Mouse (Mus musculus) testis, postnatal 10 days (tissue): Measurements from ENCODE around the gene Sv2c.

Source experiments
- DNase-seq: peaks from one replicate; pipeline ENCODE4 v3.0.0; 2021; ENCODE audit warnings: low spot score

Sv2c gene

GRCm38 (mm10) chr13:95944621-95945020 lies 187.8 kb downstream of the Sv2c start:
- DNase-seq: no peak

DNA sequence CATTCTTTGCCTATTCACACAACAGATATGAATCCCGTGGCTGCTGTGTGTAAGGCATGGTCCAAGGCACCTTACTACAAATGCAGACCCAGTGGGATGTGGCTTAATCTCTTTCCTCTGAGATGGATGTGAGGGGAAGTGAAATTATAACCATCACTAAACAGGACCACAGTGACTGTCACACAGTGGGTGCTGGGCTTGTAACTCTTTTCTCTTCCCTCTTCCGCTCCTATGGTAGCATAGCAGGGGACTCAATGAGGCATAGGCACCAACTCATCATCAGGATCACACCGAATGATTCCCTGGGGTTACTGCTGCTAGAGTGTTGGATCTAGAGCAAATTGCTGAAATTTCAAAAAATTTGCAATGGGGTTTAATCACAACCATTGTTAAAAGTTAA lies 188.5 kb downstream of the Sv2c start:
- DNase-seq: no peak

GRCm38 (mm10) chr13:95942587-95942986 lies 189.8 kb downstream of the Sv2c start:
- no peak for DNase-seq

GRCm38 (mm10) chr13:95941861-95942260 lies 190.5 kb downstream of the Sv2c start:
- no peak for DNase-seq

GRCm38 (mm10) chr13:95940811-95941210 lies 191.6 kb downstream of the Sv2c start:
- no peak for DNase-seq

GRCm38 (mm10) chr13:95924201-95924621 lies 208.2 kb downstream of the Sv2c start:
- peak; percentile 7 for DNase-seq

DNA sequence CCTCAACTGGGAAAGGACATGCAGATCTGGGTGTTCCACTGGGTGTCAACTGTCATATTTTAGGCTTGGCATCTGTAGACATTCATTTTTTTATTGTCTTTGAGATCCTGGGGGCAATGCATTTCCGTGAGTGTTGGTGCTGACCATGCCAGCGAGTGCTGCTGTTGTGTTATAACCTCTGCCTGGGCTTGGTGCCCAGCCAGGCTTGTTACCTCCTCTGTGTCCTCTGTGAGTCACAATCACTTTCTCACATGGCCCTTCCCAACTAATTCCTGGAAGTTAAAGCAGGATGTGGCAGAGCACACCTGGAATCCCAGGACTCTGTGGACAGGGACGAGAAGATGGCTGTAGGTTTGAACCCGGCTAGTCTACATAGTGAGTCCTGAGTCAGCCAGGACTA lies 209.8 kb downstream of the Sv2c start:
- peak; percentile 33 for DNase-seq

- DNase-seq: peak; percentile 37
Observed at GRCm38 (mm10) chr13:95918624-95919284, 213.6 kb downstream of the Sv2c start.

DNA sequence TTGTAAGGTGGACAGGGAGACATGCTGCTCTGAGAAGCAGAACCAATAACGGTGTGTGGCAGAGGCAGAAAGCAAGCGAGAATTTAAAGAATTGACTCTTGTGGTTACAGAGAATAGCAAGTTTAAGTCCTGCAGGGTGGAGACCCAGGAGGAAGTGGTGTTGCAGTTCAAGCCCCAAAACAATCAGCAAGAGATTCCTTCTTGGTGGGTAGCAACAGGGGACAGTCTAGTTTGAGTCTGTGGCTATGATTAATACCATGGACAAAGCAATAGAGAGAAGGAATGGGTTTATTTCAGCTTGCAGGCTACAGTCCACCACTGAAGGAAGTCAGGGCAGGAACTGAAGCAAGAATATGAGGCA lies 219.4 kb downstream of the Sv2c start:
- DNase-seq: peak; percentile 13

DNA sequence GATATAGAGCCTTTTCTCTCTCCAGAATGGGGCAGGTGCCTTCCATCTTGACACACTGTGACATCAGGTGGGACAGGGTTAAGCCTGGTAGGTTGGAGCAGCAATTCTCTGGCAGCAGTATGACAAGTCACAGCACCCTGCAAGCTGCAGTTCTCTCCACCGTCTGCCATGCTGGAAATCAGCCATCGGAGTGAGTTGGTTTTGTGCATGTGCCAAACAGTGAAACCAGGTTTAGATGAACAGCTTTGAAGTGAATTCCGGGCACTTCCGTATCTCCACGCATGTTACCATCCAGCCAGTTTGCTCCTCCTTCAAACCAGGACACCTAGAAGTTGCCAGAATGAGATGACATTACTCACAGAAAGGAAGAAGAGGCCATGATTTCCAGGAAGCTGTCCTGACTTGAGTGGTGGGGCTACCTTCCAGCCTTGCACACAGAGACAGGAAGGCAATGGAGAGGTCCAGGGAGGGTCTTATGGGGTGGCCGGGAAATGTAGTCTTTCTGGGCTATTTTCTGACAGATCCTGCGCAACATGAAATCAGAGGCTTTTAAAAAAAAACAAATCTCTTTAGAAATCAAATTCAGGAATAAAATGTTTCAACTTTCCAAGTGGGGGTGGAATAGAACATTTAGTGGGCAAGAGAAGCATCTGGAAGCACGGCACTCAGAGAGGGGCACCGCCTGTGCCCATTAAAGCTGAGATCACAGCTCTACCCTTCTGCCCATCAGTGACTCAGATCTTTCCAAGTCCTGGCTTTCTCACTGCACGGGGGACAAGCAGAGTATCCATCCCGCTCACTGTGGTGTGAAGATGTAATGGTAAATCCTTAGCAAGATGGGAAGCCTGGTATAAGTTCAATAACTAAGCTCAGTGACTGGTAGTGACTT lies 220.0 kb downstream of the Sv2c start:
- DNase-seq: peak; percentile 32

GRCm38 (mm10) chr13:95910270-95910669 lies 222.1 kb downstream of the Sv2c start:
- peak; percentile 37 for DNase-seq

GRCm38 (mm10) chr13:95909244-95909643 lies 223.1 kb downstream of the Sv2c start:
- no peak for DNase-seq
